Mouse (Mus musculus) neural tube, embryonic 12.5 days (tissue): Measurements from ENCODE around the gene Znrf3. TPM values are rescaled to one million over a fixed set of nuclear protein-coding genes. Genes with fewer than 3 reads are reported as not detected.

Source experiments
- ATAC-seq: fragments of 200-750 bp; cut with Nextera tagmentation; 2 replicates; pipeline ENCODE4 v1.8.0; 2017; ENCODE audit warnings: low read depth, mild to moderate bottlenecking, moderate TSS enrichment, moderate library complexity; ENCODE audit not compliant: low FRiP score
- H3K27ac ChIP-seq: fragments of 300-500 bp; sonication (generic); 2 replicates; pipeline ENCODE4 v1.5.1; 2016
- H3K27me3 ChIP-seq: fragments of 300-500 bp; sonication (generic); replicated peaks from 2 replicates; pipeline ENCODE4 v1.6.1; 2016; ENCODE audit warnings: mild to moderate bottlenecking
- H3K36me3 ChIP-seq: fragments of 300-500 bp; sonication (generic); 2 replicates; pipeline ENCODE4 v1.6.1; 2016; ENCODE audit warnings: mild to moderate bottlenecking
- H3K4me1 ChIP-seq: fragments of 300-500 bp; sonication (generic); 2 replicates; pipeline ENCODE4 v1.6.1; 2016
- H3K4me2 ChIP-seq: fragments of 300-500 bp; sonication (generic); replicated peaks from 2 replicates; pipeline ENCODE4 v1.6.1; 2016; ENCODE audit warnings: mild to moderate bottlenecking
- H3K4me3 ChIP-seq: fragments of 300-500 bp; sonication (generic); 2 replicates; pipeline ENCODE4 v1.5.1; 2016
- H3K9ac ChIP-seq: fragments of 300-500 bp; sonication (generic); 2 replicates; pipeline ENCODE4 v1.6.1; 2016; ENCODE audit warnings: mild to moderate bottlenecking
- H3K9me3 ChIP-seq: fragments of 300-500 bp; sonication (generic); 2 replicates; pipeline ENCODE4 v1.6.1; 2016; ENCODE audit warnings: mild to moderate bottlenecking
- WGBS: fragments of 180-500 bp; shearing (Covaris S2); methylation state at CpG from one replicate; pipeline ENCODE4 v1.1.7; 2016; 5-methylcytosine and 5-hydroxymethylcytosine counted together
- polyA plus RNA-seq: library from polyadenylated mRNA; unstranded; fragments of >200 nt; fragmentation: Nextera tagmentation; extraction: Ambion mirVana; gene quantifications from 2 replicates; pipeline ENCODE4 v1.2.1, GENCODE M21; 2016

The Znrf3 gene
- polyA plus RNA-seq, 1 experiment from 2014 or later = 7.4 TPM

DNA sequence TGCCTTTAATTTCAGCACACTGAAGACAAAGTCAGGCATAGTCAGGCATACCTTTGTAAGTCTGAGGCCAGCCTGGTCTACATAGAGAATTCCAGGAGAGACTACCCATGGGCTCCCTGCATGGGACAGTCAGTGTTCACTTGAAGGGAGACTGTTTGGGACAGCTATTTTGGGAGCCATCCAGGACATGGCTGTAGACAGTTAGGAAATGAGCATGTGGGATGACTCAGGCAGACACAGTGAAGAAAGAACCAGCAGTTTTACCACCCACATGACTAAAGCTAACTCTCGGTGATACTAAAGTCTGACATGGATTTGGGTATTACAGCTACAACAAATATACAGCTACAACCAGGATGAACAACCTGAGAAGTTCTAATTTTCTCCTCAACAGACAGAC, 89.9 kb downstream of the Znrf3 start:
- Histone ChIP-seq H3K4me3 (no peak overlapping the region), H3K4me2 (no peak overlapping the region), H3K9me3 (no peaks in the 10 kb centered on the region), H3K4me1 (no peaks in the 10 kb centered on the region), H3K9ac (no peak overlapping the region), H3K36me3 (no peaks in the 10 kb centered on the region), H3K27me3 (no peaks in the 10 kb centered on the region), H3K27ac (no peak overlapping the region)
- ATAC-seq = no peak
- WGBS = 96% methylated on average over 1 of the region's 1 CpGs

DNA sequence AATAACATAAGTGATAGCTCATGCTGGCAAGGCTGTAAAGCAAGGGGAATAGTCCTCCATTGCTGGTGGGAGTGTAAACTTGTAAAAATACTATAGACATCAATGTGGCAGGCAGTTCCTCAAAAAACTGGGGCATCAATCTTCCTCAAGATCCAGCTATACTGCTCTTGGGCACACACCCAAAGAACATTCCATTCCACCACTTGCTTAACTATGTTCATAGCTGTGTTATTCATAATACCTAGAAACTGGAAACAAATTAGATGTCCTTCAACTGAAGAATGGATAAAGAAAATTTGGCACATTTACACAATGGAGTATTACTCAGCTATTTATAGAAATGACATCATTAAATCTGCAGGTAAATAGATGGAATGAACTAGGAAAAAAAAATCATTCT, 91.6 kb downstream of the Znrf3 start:
- Histone ChIP-seq H3K9ac (no peak overlapping the region), H3K27me3 (no peaks in the 10 kb centered on the region), H3K4me1 (no peaks in the 10 kb centered on the region), H3K4me3 (no peak overlapping the region), H3K36me3 (no peaks in the 10 kb centered on the region), H3K4me2 (no peak overlapping the region), H3K27ac (no peak overlapping the region), H3K9me3 (no peaks in the 10 kb centered on the region)
- ATAC-seq = no peak

DNA sequence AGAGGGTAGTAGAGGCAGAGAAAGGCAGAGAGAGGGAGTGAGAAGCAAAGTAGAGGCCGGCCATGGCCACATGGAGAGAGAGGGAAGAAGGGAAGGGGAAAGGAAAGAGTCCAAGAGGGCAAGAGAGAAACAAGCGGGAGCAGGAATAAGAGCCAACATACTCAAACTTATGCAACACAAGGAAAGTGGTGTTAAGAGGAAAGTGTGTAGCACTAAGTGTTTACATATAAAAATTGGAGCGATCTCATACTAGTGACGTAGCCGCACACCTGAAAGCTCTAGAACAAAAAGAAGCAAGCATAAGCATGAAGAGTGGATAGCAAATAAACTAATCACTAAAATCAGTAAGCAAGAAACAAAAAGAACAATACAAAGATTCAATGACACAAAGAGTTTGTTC, 95.2 kb downstream of the Znrf3 start:
- Histone ChIP-seq H3K36me3 (no peaks in the 10 kb centered on the region), H3K4me2 (no peak overlapping the region), H3K27ac (no peak overlapping the region), H3K27me3 (no peaks in the 10 kb centered on the region), H3K4me1 (peaks cover 8% of the 10 kb centered on the region; the same call in 1 of the 2 replicates), H3K9ac (no peak overlapping the region), H3K9me3 (no peaks in the 10 kb centered on the region), H3K4me3 (no peak overlapping the region)
- no peak for ATAC-seq
- WGBS = 96% methylated on average over 5 of the region's 5 CpGs

DNA sequence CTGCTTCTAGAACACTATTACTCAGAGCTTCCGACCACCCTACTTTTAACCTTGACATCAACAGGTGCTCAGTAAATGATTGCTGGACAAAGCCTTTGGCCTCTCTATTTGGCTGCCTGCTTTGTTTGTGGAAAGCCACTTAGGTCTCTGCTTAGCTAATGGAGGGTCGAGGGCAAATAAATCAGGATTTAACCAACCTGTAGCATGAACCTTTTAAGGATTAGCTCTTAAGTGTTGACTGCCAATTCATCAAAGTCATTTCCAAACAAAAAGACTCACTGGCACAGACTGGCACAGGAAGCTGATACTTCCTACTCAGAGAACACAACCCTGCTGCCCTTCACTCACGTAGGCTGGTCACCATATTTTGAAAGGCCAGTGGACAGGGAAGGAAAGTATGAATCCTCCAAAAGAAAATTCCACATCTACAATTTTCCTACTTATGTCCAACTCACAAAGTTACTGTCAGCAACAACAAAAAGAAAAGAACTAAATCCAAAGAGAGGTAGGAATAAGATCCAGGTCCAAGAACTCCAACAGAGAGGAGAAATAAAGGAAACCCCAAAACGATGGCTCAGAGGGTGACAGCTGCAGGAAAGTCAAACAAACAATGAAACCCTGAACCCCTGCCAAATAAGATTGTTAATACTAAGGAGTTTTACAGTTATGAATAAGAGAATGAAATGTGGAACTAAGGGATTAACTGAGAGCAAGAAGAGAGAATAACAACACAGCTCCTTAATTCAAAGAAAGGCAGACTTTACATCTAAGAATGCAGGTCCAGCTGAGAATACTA, 97.6 kb downstream of the Znrf3 start:
- Histone ChIP-seq H3K27me3 (no peaks in the 10 kb centered on the region), H3K36me3 (no peaks in the 10 kb centered on the region), H3K27ac (no peak overlapping the region), H3K9ac (no peak overlapping the region), H3K9me3 (no peaks in the 10 kb centered on the region), H3K4me2 (no peak overlapping the region), H3K4me1 (peaks cover 8% of the 10 kb centered on the region; the same call in 1 of the 2 replicates), H3K4me3 (no peak overlapping the region)
- 64% methylated on average over 4 of the region's 4 CpGs for WGBS
- no peak for ATAC-seq

DNA sequence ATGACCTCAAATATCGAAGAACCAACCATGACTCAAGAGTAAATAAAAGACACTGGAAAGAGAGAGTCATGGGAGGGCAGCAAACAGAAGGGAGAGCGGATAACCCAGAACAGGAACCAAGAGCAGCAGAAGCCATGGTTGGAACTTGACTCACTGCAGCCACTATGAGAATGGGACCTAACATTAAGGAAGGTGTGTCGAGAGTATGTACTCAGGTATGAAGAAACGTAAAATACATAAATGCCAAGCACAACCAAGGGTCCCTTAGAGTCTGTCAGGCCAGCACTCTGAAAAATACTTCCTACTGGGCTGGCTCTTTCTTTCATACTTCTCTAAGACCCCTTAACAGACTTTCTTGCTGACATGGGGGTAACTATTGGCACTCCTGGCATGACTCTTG, 100.9 kb downstream of the Znrf3 start:
- H3K27ac ChIP-seq = no peak overlapping the region
- H3K36me3 ChIP-seq = no peaks in the 10 kb centered on the region
- H3K27me3 ChIP-seq = no peaks in the 10 kb centered on the region
- no peak overlapping the region for H3K4me2 ChIP-seq
- H3K9me3 ChIP-seq = no peaks in the 10 kb centered on the region
- ATAC-seq = no peak
- no peak overlapping the region for H3K4me3 ChIP-seq
- H3K9ac ChIP-seq = no peak overlapping the region
- WGBS = 97% methylated on average over 4 of the region's 4 CpGs
- H3K4me1 ChIP-seq = peaks cover 8% of the 10 kb centered on the region; the same call in 1 of the 2 replicates

DNA sequence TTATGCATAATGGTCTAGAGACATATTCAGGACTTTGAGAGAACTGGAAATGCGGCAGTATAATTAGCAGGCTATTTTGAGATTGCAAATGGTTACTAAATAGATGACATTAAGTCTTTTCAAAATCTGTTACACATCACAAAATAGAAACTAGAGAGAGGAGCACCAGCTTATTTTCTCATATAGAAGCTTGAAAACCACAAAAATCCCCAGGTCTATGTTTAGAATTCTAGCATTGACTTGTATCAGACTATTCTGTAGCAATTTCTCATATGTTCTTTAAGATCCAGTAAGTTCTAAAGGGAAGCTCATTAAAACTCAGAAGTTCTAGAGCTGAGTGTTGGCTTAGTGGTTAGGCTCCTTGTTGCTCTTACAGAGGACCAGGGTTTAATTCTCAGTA, 104.9 kb downstream of the Znrf3 start:
- H3K9ac ChIP-seq = no peak overlapping the region
- no peak overlapping the region for H3K4me2 ChIP-seq
- H3K9me3 ChIP-seq = no peaks in the 10 kb centered on the region
- 98% methylated on average over 1 of the region's 1 CpGs for WGBS
- no peaks in the 10 kb centered on the region for H3K27me3 ChIP-seq
- no peak overlapping the region for H3K27ac ChIP-seq
- no peak for ATAC-seq
- H3K4me3 ChIP-seq = no peak overlapping the region
- H3K4me1 ChIP-seq = no peaks in the 10 kb centered on the region
- no peaks in the 10 kb centered on the region for H3K36me3 ChIP-seq

DNA sequence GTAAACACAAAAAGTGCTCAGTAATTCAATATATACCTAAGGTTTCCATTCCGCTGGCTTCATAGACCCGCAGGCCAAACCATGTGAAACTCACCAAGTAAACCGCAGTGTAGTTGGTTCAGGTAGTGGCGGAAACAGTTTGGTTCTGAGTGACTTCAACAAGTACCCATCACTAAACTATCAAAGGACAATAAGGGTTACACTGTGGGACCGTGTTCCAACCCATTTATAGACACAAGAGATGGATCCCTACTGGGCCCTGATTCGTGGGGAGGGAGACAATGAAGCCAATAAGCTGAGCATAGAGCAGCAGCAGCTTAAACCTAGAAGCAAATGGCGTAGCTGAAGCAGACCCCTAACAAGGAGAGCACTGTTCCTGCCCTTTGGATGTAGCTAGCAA, 107.8 kb downstream of the Znrf3 start:
- 71% methylated on average over 7 of the region's 7 CpGs for WGBS
- no peaks in the 10 kb centered on the region for H3K9me3 ChIP-seq
- no peaks in the 10 kb centered on the region for H3K4me1 ChIP-seq
- no peak overlapping the region for H3K9ac ChIP-seq
- H3K4me3 ChIP-seq = no peak overlapping the region
- no peak overlapping the region for H3K27ac ChIP-seq
- H3K36me3 ChIP-seq = no peaks in the 10 kb centered on the region
- H3K4me2 ChIP-seq = no peak overlapping the region
- no peaks in the 10 kb centered on the region for H3K27me3 ChIP-seq
- no peak for ATAC-seq

DNA sequence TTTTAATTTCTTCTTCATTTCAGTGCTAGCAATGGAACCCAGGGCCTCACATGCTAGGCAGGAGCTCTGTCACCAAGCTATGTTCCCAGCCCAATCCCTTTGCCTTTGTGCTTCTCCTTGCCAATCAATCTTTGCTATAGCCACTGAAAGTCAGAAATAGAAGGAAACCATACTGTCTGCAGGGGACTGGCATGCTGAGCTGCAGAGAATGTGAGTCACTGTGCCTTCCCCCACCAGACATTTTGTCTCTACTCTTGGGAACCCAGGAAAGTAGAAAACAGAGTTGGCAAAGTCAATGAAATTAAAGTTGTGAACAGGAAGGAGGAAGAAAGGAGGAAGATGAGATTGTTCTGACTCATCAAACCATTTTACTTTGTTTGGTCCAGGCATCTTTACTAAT, 108.4 kb downstream of the Znrf3 start:
- Histone ChIP-seq H3K27me3 (no peaks in the 10 kb centered on the region), H3K9ac (no peak overlapping the region), H3K4me1 (no peaks in the 10 kb centered on the region), H3K27ac (no peak overlapping the region), H3K36me3 (no peaks in the 10 kb centered on the region), H3K4me3 (no peak overlapping the region), H3K4me2 (no peak overlapping the region), H3K9me3 (no peaks in the 10 kb centered on the region)
- ATAC-seq = no peak

DNA sequence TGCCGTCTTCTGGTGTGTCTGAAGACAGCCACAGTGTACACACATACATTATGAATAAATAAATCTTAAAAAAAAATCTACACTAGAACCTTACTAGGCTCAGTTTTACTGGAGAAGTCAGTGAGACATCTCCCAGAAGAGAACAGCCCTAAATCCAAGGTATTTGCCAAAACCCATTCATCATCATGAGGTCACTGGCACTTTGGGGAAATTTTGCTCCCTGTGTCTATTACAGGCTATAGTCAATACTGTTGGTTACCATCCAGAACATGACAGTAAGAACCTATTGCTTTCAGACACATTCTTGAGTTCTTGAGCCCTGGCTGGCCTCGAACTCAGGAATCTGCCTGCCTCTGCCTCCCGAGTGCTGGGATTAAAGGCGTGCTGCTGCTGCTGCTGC, 113.8 kb downstream of the Znrf3 start:
- Histone ChIP-seq H3K4me1 (no peaks in the 10 kb centered on the region), H3K27me3 (no peaks in the 10 kb centered on the region), H3K4me3 (no peak overlapping the region), H3K36me3 (no peaks in the 10 kb centered on the region), H3K9me3 (no peaks in the 10 kb centered on the region), H3K9ac (no peak overlapping the region), H3K4me2 (no peak overlapping the region), H3K27ac (no peak overlapping the region)
- no peak for ATAC-seq
- 94% methylated on average over 4 of the region's 4 CpGs for WGBS

DNA sequence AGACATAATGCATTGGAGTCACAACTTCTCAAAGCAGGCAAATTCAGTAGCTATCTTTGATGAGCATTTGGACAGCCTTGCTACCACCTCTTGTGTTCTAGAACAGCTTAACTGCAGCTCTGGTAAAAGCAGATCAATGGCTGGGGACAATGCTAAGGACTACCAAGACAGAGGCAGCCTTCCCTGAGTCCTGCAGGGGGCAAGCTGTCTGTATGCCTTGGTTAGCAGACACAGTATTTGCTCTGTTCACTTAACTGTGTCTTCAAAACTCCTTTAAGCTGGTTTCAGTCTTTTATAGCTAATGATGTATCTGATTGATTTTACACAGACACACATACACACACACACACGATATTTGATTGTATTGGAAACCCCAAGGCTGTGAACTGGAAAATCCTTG, 117.0 kb downstream of the Znrf3 start:
- Histone ChIP-seq H3K9me3 (no peaks in the 10 kb centered on the region), H3K4me3 (no peak overlapping the region), H3K27ac (no peak overlapping the region), H3K27me3 (no peaks in the 10 kb centered on the region), H3K36me3 (no peaks in the 10 kb centered on the region), H3K4me1 (no peaks in the 10 kb centered on the region), H3K9ac (no peak overlapping the region), H3K4me2 (no peak overlapping the region)
- ATAC-seq = no peak
- 68% methylated on average over 1 of the region's 1 CpGs for WGBS

DNA sequence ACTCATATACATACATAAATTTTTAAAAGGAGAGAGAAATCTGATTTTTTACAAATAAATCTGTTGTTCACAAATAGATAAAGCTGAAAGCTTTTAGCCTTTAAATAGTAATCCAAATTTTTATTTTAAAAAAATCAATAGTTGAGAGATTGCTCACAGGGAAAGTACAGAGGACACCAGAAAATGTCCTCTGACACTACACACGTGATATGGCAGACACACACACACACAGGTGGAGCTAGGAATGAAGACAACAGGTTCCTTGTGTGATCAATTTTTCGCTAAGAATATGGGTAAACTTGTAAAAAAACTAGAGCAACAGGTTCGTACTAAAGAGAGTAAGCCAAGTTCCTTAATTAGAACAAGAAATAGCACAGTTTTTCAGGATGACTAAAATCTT, 118.4 kb downstream of the Znrf3 start:
- H3K27ac ChIP-seq = no peak overlapping the region
- H3K36me3 ChIP-seq = no peaks in the 10 kb centered on the region
- H3K4me2 ChIP-seq = no peak overlapping the region
- H3K9ac ChIP-seq = no peak overlapping the region
- ATAC-seq = no peak
- H3K9me3 ChIP-seq = no peaks in the 10 kb centered on the region
- WGBS = 93% methylated on average over 3 of the region's 3 CpGs
- no peaks in the 10 kb centered on the region for H3K27me3 ChIP-seq
- no peak overlapping the region for H3K4me3 ChIP-seq
- H3K4me1 ChIP-seq = no peaks in the 10 kb centered on the region

DNA sequence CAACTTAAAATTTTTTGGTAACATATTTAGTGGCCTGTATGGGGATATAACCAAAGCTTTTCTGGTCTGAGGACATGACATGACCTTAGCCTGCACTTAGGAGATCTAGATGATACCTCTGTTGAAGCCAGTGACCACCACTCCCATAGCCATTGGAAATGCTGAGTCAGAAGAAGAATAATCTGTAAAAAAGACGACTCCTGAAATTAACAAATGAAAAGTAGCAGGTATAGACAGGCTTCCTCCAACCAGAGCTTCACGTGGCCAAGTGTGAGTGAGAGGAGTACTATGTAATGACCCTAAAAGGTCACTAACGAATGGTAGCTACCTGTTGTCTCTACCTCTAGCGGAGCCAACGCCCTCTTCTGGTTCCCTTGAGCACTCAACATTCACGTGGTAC, 119.4 kb downstream of the Znrf3 start:
- no peak overlapping the region for H3K9ac ChIP-seq
- H3K4me2 ChIP-seq = no peak overlapping the region
- H3K4me3 ChIP-seq = no peak overlapping the region
- no peaks in the 10 kb centered on the region for H3K36me3 ChIP-seq
- H3K27me3 ChIP-seq = no peaks in the 10 kb centered on the region
- no peak overlapping the region for H3K27ac ChIP-seq
- 91% methylated on average over 6 of the region's 6 CpGs for WGBS
- ATAC-seq = no peak
- no peaks in the 10 kb centered on the region for H3K9me3 ChIP-seq
- no peaks in the 10 kb centered on the region for H3K4me1 ChIP-seq

DNA sequence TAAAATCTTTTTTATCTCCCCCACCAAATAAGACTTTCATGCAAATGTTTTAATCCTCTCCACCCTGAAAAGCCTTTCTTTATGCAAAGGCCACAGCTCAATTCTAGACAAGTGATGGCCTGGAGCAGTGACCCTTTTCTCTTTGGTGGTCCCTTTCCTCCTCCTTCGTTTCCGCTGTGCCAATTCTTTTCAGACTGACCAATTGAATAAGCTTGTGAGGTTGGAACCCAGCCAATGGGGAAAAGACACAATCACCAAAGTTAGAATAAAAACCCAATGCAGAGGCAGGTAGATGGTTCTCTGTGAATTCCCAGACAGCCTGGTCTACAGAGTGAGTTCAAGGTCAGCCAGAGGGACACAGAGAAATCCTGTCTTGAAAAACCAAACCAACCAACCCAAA, 120.4 kb downstream of the Znrf3 start:
- ATAC-seq = no peak
- H3K9ac ChIP-seq = no peak overlapping the region
- H3K9me3 ChIP-seq = no peaks in the 10 kb centered on the region
- 50% methylated on average over 2 of the region's 2 CpGs for WGBS
- no peaks in the 10 kb centered on the region for H3K36me3 ChIP-seq
- no peak overlapping the region for H3K27ac ChIP-seq
- H3K4me3 ChIP-seq = no peak overlapping the region
- H3K27me3 ChIP-seq = no peaks in the 10 kb centered on the region
- H3K4me2 ChIP-seq = no peak overlapping the region
- no peaks in the 10 kb centered on the region for H3K4me1 ChIP-seq
